In the genomic region with DNA sequence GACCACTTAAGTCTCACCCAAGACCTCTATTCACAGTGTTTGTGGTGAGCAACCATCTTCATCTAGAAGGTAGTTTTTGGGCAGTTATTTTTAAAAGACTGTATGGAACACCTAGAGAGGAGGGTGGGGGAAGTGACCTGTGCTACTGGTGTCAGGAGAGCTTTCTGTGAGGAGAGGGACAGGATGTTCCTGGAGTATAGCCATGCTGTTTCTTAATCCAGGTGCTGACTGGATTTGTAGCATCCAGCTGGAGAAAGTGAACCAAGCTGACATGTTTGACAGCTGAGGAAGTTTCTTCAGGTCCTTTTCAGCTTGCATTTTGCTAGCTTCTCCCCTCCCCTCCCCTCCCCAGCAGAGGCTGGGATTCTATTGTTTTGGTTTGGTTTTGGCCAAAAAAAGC, we compare ENCODE assay signal across 25 mouse cellular contexts.
"Had no signal": no experiment of that assay in that cellular context is flagged by ENCODE, and none has a peak within 500 bp of the region (broad histone marks: within the 10 kb centered on the region; RNA-seq: fewer than 3 reads in every experiment).

No protein-coding gene starts in this region.

- H3K4me3 ChIP-seq: heart, adult 2 months; heart, embryonic 13.5 days; heart, embryonic 15.5 days; hindbrain, embryonic 12.5 days; intestine, embryonic 15.5 days; layer of hippocampus, adult 2 months; left cerebral cortex, adult 2 months; limb, embryonic 13.5 days; limb, embryonic 15.5 days; liver, embryonic 13.5 days; liver, embryonic 15.5 days had no signal

- ATAC-seq: hindbrain, embryonic 16.5 days; inflammation-experienced regulatory T-cells, adult 6 months; intestine, embryonic 15.5 days; intestine, postnatal 0 days had no signal

- H3K9ac ChIP-seq: heart, embryonic 13.5 days; heart, embryonic 15.5 days; hindbrain, embryonic 12.5 days; hindbrain, embryonic 14.5 days; intestine, embryonic 15.5 days; limb, embryonic 13.5 days; limb, embryonic 15.5 days; liver, embryonic 13.5 days; liver, embryonic 15.5 days had no signal

- H3K4me2 ChIP-seq: heart, embryonic 11.5 days; heart, embryonic 13.5 days; heart, embryonic 15.5 days; hindbrain, embryonic 12.5 days; hindbrain, embryonic 14.5 days; intestine, embryonic 15.5 days; limb, embryonic 13.5 days; limb, embryonic 15.5 days; liver, embryonic 13.5 days; liver, embryonic 15.5 days had no signal

- H3K4me1 ChIP-seq: heart, embryonic 13.5 days; hindbrain, embryonic 12.5 days; intestine, embryonic 15.5 days; limb, embryonic 13.5 days; limb, embryonic 15.5 days; liver, embryonic 13.5 days; liver, embryonic 15.5 days had no signal

- H3K9me3 ChIP-seq: heart, embryonic 13.5 days; heart, embryonic 15.5 days; hindbrain, embryonic 12.5 days; intestine, embryonic 15.5 days; limb, embryonic 13.5 days; limb, embryonic 15.5 days; liver, embryonic 13.5 days; liver, embryonic 15.5 days had no signal

- DNase-seq: gastrocnemius, postnatal 14 days; heart, adult 11 months; heart, adult 2 months; heart, postnatal 14 days; heart, postnatal 36 days; kidney, adult 18-20 months; kidney, adult 8-10 months; kidney, postnatal 10 days; kidney, postnatal 25 days; kidney, postnatal 4 days; liver, embryonic 13.5 days had no signal

- H3K27ac ChIP-seq: heart, adult 2 months; heart, embryonic 13.5 days; heart, embryonic 15.5 days; hindbrain, embryonic 12.5 days; hindbrain, embryonic 14.5 days; intestine, embryonic 15.5 days; layer of hippocampus, adult 2 months; left cerebral cortex, adult 2 months; limb, embryonic 13.5 days; limb, embryonic 15.5 days; liver, embryonic 13.5 days; liver, embryonic 15.5 days had no signal

- H3K27me3 ChIP-seq: heart, embryonic 13.5 days; heart, embryonic 15.5 days; hindbrain, embryonic 12.5 days; intestine, embryonic 15.5 days; limb, embryonic 13.5 days; limb, embryonic 15.5 days; liver, embryonic 13.5 days; liver, embryonic 15.5 days had no signal
